Mouse (Mus musculus) forebrain, embryonic 16.5 days (tissue): ENCODE measurements at regions not wholly inside any gene's neighbourhood (a gene's known extent, or its start where the extent isn't known, plus 50 kb on each side); places are given as distances from the start of the nearest gene placed in this dataset.

ENCODE experiments used
- ATAC-seq: fragments of 200-750 bp; cut with Nextera tagmentation; 2 replicates; pipeline ENCODE4 v1.8.0; 2017; ENCODE audit warnings: mild to moderate bottlenecking, moderate library complexity
- H3K27ac ChIP-seq: fragments of 300-500 bp; sonication (generic); 2 replicates; pipeline ENCODE4 v1.5.1; 2014; ENCODE audit warnings: low read length, control low read depth
- H3K27me3 ChIP-seq: fragments of 300-500 bp; sonication (generic); replicated peaks from 2 replicates; pipeline ENCODE4 v1.6.1; 2014; ENCODE audit warnings: low read length; ENCODE audit not compliant: control insufficient read depth, insufficient read depth
- H3K36me3 ChIP-seq: fragments of 300-500 bp; sonication (generic); 2 replicates; pipeline ENCODE4 v1.6.1; 2014; ENCODE audit not compliant: control insufficient read depth, insufficient read depth
- H3K4me1 ChIP-seq: fragments of 300-500 bp; sonication (generic); replicated peaks from 2 replicates; pipeline ENCODE4 v1.6.1; 2014; ENCODE audit warnings: low read length; ENCODE audit not compliant: control insufficient read depth, insufficient read depth
- H3K4me2 ChIP-seq: fragments of 300-500 bp; sonication (generic); 2 replicates; pipeline ENCODE4 v1.6.1; 2014; ENCODE audit warnings: mild to moderate bottlenecking, low read length, control low read depth
- H3K4me3 ChIP-seq: fragments of 300-500 bp; sonication (generic); replicated peaks from 2 replicates; pipeline ENCODE4 v1.5.1; 2014; ENCODE audit warnings: mild to moderate bottlenecking, low read length, control low read depth
- H3K9ac ChIP-seq: fragments of 300-500 bp; sonication (generic); replicated peaks from 2 replicates; pipeline ENCODE4 v1.6.1; 2014; ENCODE audit warnings: low read depth, low read length, control low read depth
- H3K9me3 ChIP-seq: fragments of 300-500 bp; sonication (generic); 2 replicates; pipeline ENCODE4 v1.6.1; 2016; ENCODE audit warnings: low read length; ENCODE audit not compliant: control insufficient read depth
- WGBS: fragments of 180-500 bp; shearing (Covaris S2); extraction: QIAGEN DNeasy Blood & Tissue Kit; methylation state at CpG from one replicate; pipeline ENCODE4 v1.1.7; 2014; 5-methylcytosine and 5-hydroxymethylcytosine counted together

DNA sequence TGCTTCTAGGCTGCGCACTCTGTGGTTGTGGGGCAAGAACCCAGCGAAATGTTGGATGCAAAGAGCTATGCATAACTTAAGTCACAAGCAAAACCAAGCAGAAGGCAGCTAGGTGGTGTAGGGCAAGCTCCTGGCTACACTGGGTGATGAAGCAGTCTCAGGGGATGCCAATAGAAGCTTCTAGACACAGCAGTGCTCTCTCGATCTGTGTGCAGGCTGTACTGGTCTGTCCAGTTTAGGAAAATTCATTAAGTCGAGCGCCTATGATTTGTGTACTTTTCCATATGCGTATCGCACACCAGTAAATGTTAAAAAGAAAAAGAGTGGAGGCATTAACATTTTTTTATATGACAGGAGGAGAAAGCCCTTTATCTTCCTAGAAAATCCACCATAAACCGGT, 533.6 kb upstream of the Tbx3 start:
- 78% methylated on average over 8 of the region's 8 CpGs for WGBS
- Histone ChIP-seq H3K9me3 (no peaks in the 10 kb centered on the region), H3K4me1 (0 out of 2 replicates have a peak, but pooled peaks cover 2% of the 10 kb centered on the region), H3K36me3 (no peaks in the 10 kb centered on the region), H3K27ac (no peak overlapping the region), H3K9ac (no peak overlapping the region), H3K4me2 (no peak overlapping the region), H3K4me3 (no peak overlapping the region), H3K27me3 (no peaks in the 10 kb centered on the region)
- ATAC-seq: no peak

DNA sequence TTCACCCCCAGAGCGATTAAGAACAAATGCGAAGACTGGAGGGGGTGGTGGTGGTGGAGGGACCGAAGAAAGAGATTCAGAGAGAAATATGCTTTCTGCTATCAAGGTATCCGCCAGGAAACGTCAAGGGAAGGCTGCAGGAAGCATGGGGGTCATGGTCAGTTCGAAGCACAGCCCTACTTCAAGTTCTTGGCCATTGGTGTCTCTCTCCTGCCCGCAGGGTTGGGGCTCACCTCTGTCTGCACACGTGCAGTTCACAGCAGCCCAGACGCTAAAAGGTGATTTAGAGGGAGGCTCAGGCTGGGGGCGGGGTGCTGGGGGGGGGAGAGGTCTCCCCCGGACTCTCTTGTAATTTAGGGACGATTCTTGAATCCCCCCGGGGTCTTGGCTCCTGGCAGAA, 533.1 kb upstream of the Tbx3 start:
- H3K9me3 ChIP-seq: no peaks in the 10 kb centered on the region
- H3K27me3 ChIP-seq: no peaks in the 10 kb centered on the region
- H3K9ac ChIP-seq: no peak overlapping the region
- no peak overlapping the region for H3K4me3 ChIP-seq
- 0 out of 2 replicates have a peak, but pooled peaks cover 2% of the 10 kb centered on the region for H3K4me1 ChIP-seq
- no peaks in the 10 kb centered on the region for H3K36me3 ChIP-seq
- H3K4me2 ChIP-seq: no peak overlapping the region
- H3K27ac ChIP-seq: no peak overlapping the region
- 71% methylated on average over 13 of the region's 13 CpGs for WGBS
- ATAC-seq: no peak

GRCm38 (mm10) chr5:119137821-119138221, 532.6 kb upstream of the Tbx3 start:
- WGBS: 77% methylated on average over 10 of the region's 10 CpGs
- 0 out of 2 replicates have a peak, but pooled peaks cover 2% of the 10 kb centered on the region for H3K4me1 ChIP-seq
- ATAC-seq: no peak

GRCm38 (mm10) chr5:119138293-119138692, 532.2 kb upstream of the Tbx3 start:
- Histone ChIP-seq H3K9ac (no peak overlapping the region), H3K27ac (no peak overlapping the region), H3K4me2 (no peak overlapping the region), H3K4me3 (no peak overlapping the region), H3K9me3 (no peaks in the 10 kb centered on the region), H3K4me1 (0 out of 2 replicates have a peak, but pooled peaks cover 2% of the 10 kb centered on the region), H3K36me3 (no peaks in the 10 kb centered on the region), H3K27me3 (no peaks in the 10 kb centered on the region)
- WGBS: 38% methylated on average over 14 of the region's 14 CpGs
- ATAC-seq: no peak

More at GRCm38 (mm10) chr5:119137821-119138221, 532.6 kb upstream of the Tbx3 start:
- Histone ChIP-seq H3K9me3 (no peaks in the 10 kb centered on the region), H3K4me3 (no peak overlapping the region), H3K9ac (no peak overlapping the region), H3K27me3 (no peaks in the 10 kb centered on the region), H3K36me3 (no peaks in the 10 kb centered on the region), H3K4me2 (no peak overlapping the region), H3K27ac (no peak overlapping the region)

GRCm38 (mm10) chr5:119139336-119139735, 531.1 kb upstream of the Tbx3 start:
- Histone ChIP-seq H3K9me3 (no peaks in the 10 kb centered on the region), H3K27ac (no peak overlapping the region), H3K4me2 (no peak overlapping the region), H3K4me3 (no peak overlapping the region), H3K4me1 (0 out of 2 replicates have a peak, but pooled peaks cover 2% of the 10 kb centered on the region), H3K9ac (no peak overlapping the region), H3K36me3 (no peaks in the 10 kb centered on the region), H3K27me3 (no peaks in the 10 kb centered on the region)
- ATAC-seq: no peak
- WGBS: 48% methylated on average over 7 of the region's 7 CpGs

DNA sequence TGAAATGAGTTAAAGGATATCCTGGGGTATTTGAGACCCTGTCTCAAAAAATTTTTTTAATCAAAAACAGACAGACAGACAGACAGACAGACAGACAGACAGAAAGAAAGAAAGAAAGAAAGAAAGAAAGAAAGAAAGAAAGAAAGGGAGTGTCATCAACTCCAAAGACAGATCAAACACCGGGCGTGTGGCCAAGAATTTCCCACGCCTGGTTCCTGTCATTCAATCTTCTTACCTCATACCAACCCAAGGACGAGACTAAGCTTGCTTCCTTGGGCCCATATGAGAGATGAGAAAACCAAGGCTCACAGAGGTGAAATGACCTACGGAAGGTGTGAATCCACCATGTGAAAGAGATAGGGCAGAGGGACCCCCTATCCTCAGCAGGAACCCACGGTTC, 530.7 kb upstream of the Tbx3 start:
- Histone ChIP-seq H3K4me2 (no peak overlapping the region), H3K27ac (no peak overlapping the region), H3K36me3 (no peaks in the 10 kb centered on the region), H3K9me3 (no peaks in the 10 kb centered on the region), H3K9ac (no peak overlapping the region), H3K27me3 (no peaks in the 10 kb centered on the region), H3K4me1 (0 out of 2 replicates have a peak, but pooled peaks cover 2% of the 10 kb centered on the region), H3K4me3 (no peak overlapping the region)
- no peak for ATAC-seq
- WGBS: 77% methylated on average over 6 of the region's 6 CpGs

- H3K4me3 ChIP-seq: no peak overlapping the region
- no peak for ATAC-seq
- no peaks in the 10 kb centered on the region for H3K36me3 ChIP-seq
- peaks cover 3% of the 10 kb centered on the region; the same call in 1 of the 2 replicates for H3K9me3 ChIP-seq
- H3K9ac ChIP-seq: no peak overlapping the region
- no peaks in the 10 kb centered on the region for H3K27me3 ChIP-seq
- H3K4me2 ChIP-seq: no peak overlapping the region
- 70% methylated on average over 8 of the region's 8 CpGs for WGBS
- H3K4me1 ChIP-seq: no peaks in the 10 kb centered on the region
- no peak overlapping the region for H3K27ac ChIP-seq
Observed at GRCm38 (mm10) chr5:119143411-119143810, 527.1 kb upstream of the Tbx3 start.

GRCm38 (mm10) chr5:119149389-119150185, 520.9 kb upstream of the Tbx3 start:
- 90% methylated on average over 25 of the region's 25 CpGs for WGBS
- no peaks in the 10 kb centered on the region for H3K36me3 ChIP-seq
- no peaks in the 10 kb centered on the region for H3K27me3 ChIP-seq
- H3K4me2 ChIP-seq: no peak overlapping the region
- H3K9me3 ChIP-seq: peaks cover 3% of the 10 kb centered on the region; the same call in 1 of the 2 replicates
- ATAC-seq: no peak
- H3K4me1 ChIP-seq: no peaks in the 10 kb centered on the region
- no peak overlapping the region for H3K27ac ChIP-seq
- H3K4me3 ChIP-seq: no peak overlapping the region
- H3K9ac ChIP-seq: no peak overlapping the region

GRCm38 (mm10) chr5:119153086-119153485, 517.4 kb upstream of the Tbx3 start:
- WGBS: 91% methylated on average over 5 of the region's 5 CpGs
- no peak for ATAC-seq
- Histone ChIP-seq H3K4me1 (no peaks in the 10 kb centered on the region), H3K36me3 (no peaks in the 10 kb centered on the region), H3K9ac (no peak overlapping the region), H3K4me3 (no peak overlapping the region), H3K27me3 (no peaks in the 10 kb centered on the region), H3K27ac (no peak overlapping the region), H3K4me2 (no peak overlapping the region), H3K9me3 (peaks cover 7% of the 10 kb centered on the region)
